Mouse (Mus musculus): ENCODE measurements at regions not wholly inside any gene's neighbourhood (a gene's known extent, or its start where the extent isn't known, plus 50 kb on each side); places are given as distances from the start of the nearest gene placed in this dataset.

GRCm38 (mm10) chr1:30008757-30009340 is 864.9 kb downstream of the Phf3 start:
- TF ChIP-seq CTCF (IDR thresholded peaks at IDR 0.05), result no peak
- no peak for TF ChIP-seq EP300 (IDR thresholded peaks at IDR 0.05)

Data from lung, postnatal 0 days (tissue).